Mouse (Mus musculus): Measurements from ENCODE around the gene Gm26558.

- TF ChIP-seq CTCF (IDR thresholded peaks at IDR 0.05; ENCODE audit: borderline replicate concordance, extremely low read depth, insufficient read depth, insufficient read length) (no peak), POLR2A (IDR thresholded peaks at IDR 0.05; ENCODE audit: borderline replicate concordance, extremely low read depth, insufficient read depth, insufficient read length, poor library complexity, severe bottlenecking) (no peak)
These were observed 39.7 kb downstream of the Gm26558 start for GRCm38 (mm10) chr2:70622244-70622643.

Data from brain, embryonic 14.5 days (tissue).